Mouse (Mus musculus): ENCODE measurements around the gene Lpp.

DNA sequence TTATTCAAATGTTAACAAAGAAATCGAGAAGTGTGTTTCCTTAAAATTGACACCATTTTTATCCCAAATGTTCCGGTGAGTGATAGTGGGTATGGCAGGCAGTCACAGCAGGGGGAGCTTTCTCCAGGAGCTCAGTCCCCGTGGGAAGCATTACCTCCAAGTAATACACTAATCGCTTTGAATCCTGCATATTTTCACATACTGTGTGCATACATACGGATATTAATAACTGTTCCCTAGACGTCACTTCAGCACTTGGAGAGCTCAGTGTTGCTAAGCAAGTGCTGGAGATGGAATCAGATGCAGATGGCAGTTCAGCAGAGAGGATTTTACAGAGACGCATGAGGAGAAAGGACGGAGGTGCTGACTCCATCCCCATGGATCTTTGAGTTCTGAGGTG is 487.4 kb downstream of the Lpp start:
- TF ChIP-seq CTCF (IDR thresholded peaks at IDR 0.05 in 2 of 3, conservative IDR thresholded peaks at IDR 0.05 in 1 of 3; ENCODE audit: control insufficient read depth in 1 of 3, insufficient read depth in 1 of 3, low read depth in 2 of 3, low read length in 3 of 3, poor library complexity in 1 of 3, severe bottlenecking in 1 of 3) (no peak), UBTF (IDR thresholded peaks at IDR 0.05; ENCODE audit: borderline replicate concordance, insufficient read depth, low read depth, low read length) (no peak), RAD21 (IDR thresholded peaks at IDR 0.05; ENCODE audit: low read depth, low read length) (no peak), EP300 (IDR thresholded peaks at IDR 0.05; ENCODE audit: low read depth in 1 of 2, low read length in 2 of 2) (no peak), POLR2AphosphoS2 (IDR thresholded peaks at IDR 0.05; ENCODE audit: low read length) (no peak), POLR2A (IDR thresholded peaks at IDR 0.05; ENCODE audit: control insufficient read depth in 1 of 2, insufficient read depth in 1 of 2, low read depth in 1 of 2, low read length in 2 of 2, poor library complexity in 1 of 2) (no peak), MAFK (IDR thresholded peaks at IDR 0.05; ENCODE audit: borderline replicate concordance, low read depth, low read length) (no peak), GATA1 (IDR thresholded peaks at IDR 0.05; ENCODE audit: low read depth, low read length) (no peak), MAX (IDR thresholded peaks at IDR 0.05; ENCODE audit: low read length) (no peak), ZMIZ1 (IDR thresholded peaks at IDR 0.05; ENCODE audit: low read depth, low read length) (no peak), TBP (IDR thresholded peaks at IDR 0.05; ENCODE audit: low read depth, low read length) (no peak), GABPA (IDR thresholded peaks at IDR 0.05; ENCODE audit: low read depth, low read length) (no peak), ZC3H11A (IDR thresholded peaks at IDR 0.05; ENCODE audit: low read depth, low read length) (no peak)
